Mouse (Mus musculus) stomach, embryonic 15.5 days (tissue): Measurements from ENCODE around the gene Krtap5-1. TPM values are rescaled to one million over a fixed set of nuclear protein-coding genes. Genes with fewer than 3 reads are reported as not detected.
"Not testable (repeated sequence)": the region's sequence is repeated elsewhere in the genome, so short reads cannot be mapped to it uniquely, and the experiment has no call there.

Source experiments
- ATAC-seq: fragments of 200-750 bp; cut with Nextera tagmentation; 2 replicates; pipeline ENCODE4 v1.8.0; 2017; ENCODE audit warnings: low read depth, moderate number of reproducible peaks, moderate TSS enrichment; ENCODE audit not compliant: insufficient read depth, low FRiP score
- H3K27ac ChIP-seq: fragments of 300-500 bp; sonication (generic); 2 replicates; pipeline ENCODE4 v1.5.1; 2015; ENCODE audit warnings: mild to moderate bottlenecking, inconsistent platforms
- H3K27me3 ChIP-seq: fragments of 300-500 bp; sonication (generic); replicated peaks from 2 replicates; pipeline ENCODE4 v1.6.1; 2015; ENCODE audit warnings: inconsistent platforms
- H3K36me3 ChIP-seq: fragments of 300-500 bp; sonication (generic); 2 replicates; pipeline ENCODE4 v1.6.1; 2015; ENCODE audit warnings: inconsistent platforms
- H3K4me1 ChIP-seq: fragments of 300-500 bp; sonication (generic); 2 replicates; pipeline ENCODE4 v1.6.1; 2015; ENCODE audit warnings: inconsistent platforms
- H3K4me2 ChIP-seq: fragments of 300-500 bp; sonication (generic); 2 replicates; pipeline ENCODE4 v1.6.1; 2015; ENCODE audit warnings: mild to moderate bottlenecking, inconsistent platforms
- H3K4me3 ChIP-seq: fragments of 300-500 bp; sonication (generic); replicated peaks from 2 replicates; pipeline ENCODE4 v1.5.1; 2015; ENCODE audit warnings: inconsistent platforms
- H3K9ac ChIP-seq: fragments of 300-500 bp; sonication (generic); 2 replicates; pipeline ENCODE4 v1.6.1; 2015; ENCODE audit warnings: inconsistent platforms
- H3K9me3 ChIP-seq: fragments of 300-500 bp; sonication (generic); 2 replicates; pipeline ENCODE4 v1.6.1; 2016; ENCODE audit warnings: inconsistent platforms
- WGBS: fragments of 180-500 bp; shearing (Covaris S2); methylation state at CpG from one replicate; pipeline ENCODE4 v1.1.7; 2015; 5-methylcytosine and 5-hydroxymethylcytosine counted together
- polyA plus RNA-seq: library from polyadenylated mRNA; unstranded; fragments of >200 nt; fragmentation: Nextera tagmentation; extraction: Ambion mirVana; gene quantifications from 2 replicates; pipeline ENCODE4 v1.2.1, GENCODE M21; 2015

The Krtap5-1 gene
- polyA plus RNA-seq, 1 experiment from 2014 or later: not detected

DNA sequence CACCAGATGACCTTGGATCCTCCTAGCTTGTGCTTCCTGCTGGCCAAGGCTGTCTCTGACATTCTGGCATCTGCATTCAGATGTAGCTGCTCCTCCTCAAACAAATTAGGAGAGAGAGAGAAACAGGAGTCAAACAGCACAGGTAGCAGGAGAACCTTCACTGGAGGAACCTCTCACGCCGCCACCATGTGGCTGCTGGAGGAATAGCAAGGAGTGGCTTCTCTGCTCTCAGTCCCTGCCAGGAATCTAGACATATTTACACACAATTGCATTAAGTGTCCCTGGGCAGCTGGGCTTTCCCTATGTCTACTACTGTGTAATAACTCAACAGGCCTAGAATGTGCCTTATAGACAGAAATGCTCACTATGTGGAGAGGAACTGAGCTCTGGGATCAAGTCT, 3.1 kb downstream of the Krtap5-1 start:
- not testable (repeated sequence) for H3K9me3 ChIP-seq, H3K9ac ChIP-seq, H3K4me2 ChIP-seq, H3K27me3 ChIP-seq, H3K27ac ChIP-seq, ATAC-seq, H3K36me3 ChIP-seq, H3K4me1 ChIP-seq, H3K4me3 ChIP-seq
- WGBS: 2% methylated on average over 2 of the region's 2 CpGs

DNA sequence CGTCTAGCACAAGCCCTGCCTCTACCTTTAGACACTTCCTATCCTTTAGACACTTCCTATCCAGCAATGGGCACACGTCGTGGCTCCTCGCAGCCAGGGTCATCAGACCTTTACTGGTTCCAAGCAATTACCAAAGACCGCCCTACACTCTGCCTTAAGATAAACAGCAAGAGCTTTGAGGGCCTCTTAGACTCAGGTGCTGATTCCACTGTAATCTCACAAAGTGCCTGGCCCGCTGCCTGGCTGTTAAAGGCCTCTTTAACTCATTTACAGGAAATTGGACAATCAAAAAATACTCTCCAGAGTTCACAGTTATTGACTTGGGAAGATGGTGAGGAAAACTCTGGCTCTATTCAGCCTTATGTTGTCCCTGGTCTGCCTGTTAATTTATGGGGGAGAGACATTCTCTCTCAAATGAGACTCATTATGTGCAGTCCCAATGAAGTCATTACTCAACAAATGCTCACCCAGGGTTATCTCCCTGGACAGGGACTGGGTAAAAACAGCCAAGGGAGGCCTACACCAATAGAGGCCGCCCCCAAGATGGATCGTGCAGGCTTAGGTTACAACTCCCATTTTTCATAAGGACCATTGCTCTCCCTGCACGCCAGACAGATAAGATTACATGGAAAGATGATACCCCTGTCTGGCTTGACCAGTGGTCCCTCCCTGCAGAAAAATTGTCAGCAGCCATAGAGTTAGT, 10.9 kb downstream of the Krtap5-1 start:
- not testable (repeated sequence) for H3K4me1 ChIP-seq, H3K27me3 ChIP-seq, H3K4me2 ChIP-seq, H3K27ac ChIP-seq, H3K9me3 ChIP-seq, H3K4me3 ChIP-seq, H3K36me3 ChIP-seq, ATAC-seq, H3K9ac ChIP-seq
- 46% methylated on average over 9 of the region's 9 CpGs for WGBS

DNA sequence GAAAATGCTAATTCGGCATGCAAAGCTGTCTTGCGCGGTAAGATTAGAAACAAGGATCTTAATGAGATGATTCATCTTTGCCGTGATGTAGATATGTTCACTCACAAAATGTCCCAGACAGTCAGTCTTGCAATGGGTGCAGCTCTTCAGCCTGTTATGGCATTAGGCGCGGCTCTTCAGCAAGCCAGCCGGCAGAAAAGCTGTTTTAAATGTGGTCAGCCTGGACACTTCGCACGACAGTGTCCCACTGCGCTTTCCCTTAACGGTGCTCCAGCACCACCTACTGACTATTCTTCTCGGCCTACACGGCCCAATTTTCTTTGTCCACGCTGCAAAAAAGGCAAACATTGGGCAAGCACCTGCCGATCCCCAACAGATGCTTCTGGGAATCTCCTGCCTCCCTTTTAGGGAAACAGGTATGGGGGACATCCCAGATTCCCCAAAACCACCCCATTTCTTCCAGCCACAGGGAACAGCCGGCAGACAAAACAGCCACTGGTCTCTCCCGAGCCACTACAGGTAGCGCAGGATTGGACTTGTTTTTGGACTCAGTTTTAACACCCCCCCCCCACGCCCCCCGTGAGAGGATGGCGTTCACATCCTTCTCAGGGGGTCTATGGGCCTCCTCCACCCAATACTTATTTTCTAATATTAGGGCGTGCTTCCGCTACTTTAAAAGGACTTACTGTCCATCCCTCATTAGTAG, 11.6 kb downstream of the Krtap5-1 start:
- ATAC-seq: no peak
- Histone ChIP-seq H3K9ac (no peak overlapping the region; the same call in 1 of the 2 replicates), H3K27ac (no peak overlapping the region), H3K36me3 (no peaks in the 10 kb centered on the region), H3K4me2 (peak overlapping the region; percentile 74), H3K9me3 (no peaks in the 10 kb centered on the region), H3K4me3 (peak overlapping the region; percentile 59), H3K27me3 (no peaks in the 10 kb centered on the region), H3K4me1 (0 out of 2 replicates have a peak, but pooled peaks cover 7% of the 10 kb centered on the region)
- WGBS: 19% methylated on average over 23 of the region's 23 CpGs

- WGBS: under 1% methylated on average over 19 of the region's 19 CpGs
- peak overlapping the region; percentile 59 for H3K4me3 ChIP-seq
- ATAC-seq: peak; percentile 83; the same call in 1 of the 2 replicates
These were observed 12.3 kb downstream of the Krtap5-1 start for GRCm38 (mm10) chr7:142284615-142285080.

GRCm38 (mm10) chr7:142284023-142284591, 12.8 kb downstream of the Krtap5-1 start:
- Histone ChIP-seq H3K4me2 (peak overlapping the region; percentile 74), H3K4me1 (0 out of 2 replicates have a peak, but pooled peaks cover 7% of the 10 kb centered on the region), H3K9me3 (no peaks in the 10 kb centered on the region), H3K27ac (peak overlapping the region; percentile 89), H3K9ac (peak overlapping the region; percentile 48), H3K27me3 (no peaks in the 10 kb centered on the region), H3K4me3 (peak overlapping the region; percentile 59), H3K36me3 (no peaks in the 10 kb centered on the region)
- under 1% methylated on average over 38 of the region's 38 CpGs for WGBS
- ATAC-seq: peak; percentile 62; the same call in 1 of the 2 replicates

More at GRCm38 (mm10) chr7:142284615-142285080, 12.3 kb downstream of the Krtap5-1 start:
- Histone ChIP-seq H3K4me2 (peak overlapping the region; percentile 74), H3K27me3 (no peaks in the 10 kb centered on the region), H3K27ac (peak overlapping the region; percentile 89), H3K36me3 (no peaks in the 10 kb centered on the region), H3K9me3 (no peaks in the 10 kb centered on the region), H3K4me1 (0 out of 2 replicates have a peak, but pooled peaks cover 7% of the 10 kb centered on the region), H3K9ac (peak overlapping the region; percentile 48; the same call in 1 of the 2 replicates)

DNA sequence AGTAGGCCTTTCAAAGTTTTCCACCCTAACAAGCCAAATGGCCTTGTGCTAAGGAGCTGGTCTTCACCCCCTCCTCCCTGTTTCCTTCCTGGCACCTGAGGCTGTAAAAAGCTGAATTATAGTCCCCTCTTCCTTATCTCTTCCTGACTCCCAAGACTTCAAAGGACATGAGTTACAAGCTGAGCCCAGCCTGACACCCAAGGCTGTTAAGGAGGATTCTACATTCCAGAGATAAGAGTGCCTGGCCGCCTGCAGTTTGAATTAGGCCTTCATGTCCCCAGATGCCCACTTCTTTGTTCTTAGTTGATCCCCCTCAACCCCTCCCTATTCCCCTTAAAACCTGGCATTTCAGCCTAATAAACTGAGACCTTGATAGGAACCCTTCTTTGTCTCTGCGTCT, 14.1 kb downstream of the Krtap5-1 start:
- not testable (repeated sequence) for H3K4me2 ChIP-seq, H3K9ac ChIP-seq, H3K4me1 ChIP-seq, ATAC-seq, H3K27ac ChIP-seq, H3K36me3 ChIP-seq, H3K4me3 ChIP-seq, H3K9me3 ChIP-seq, H3K27me3 ChIP-seq
- WGBS: 57% methylated on average over 2 of the region's 2 CpGs

- H3K27ac ChIP-seq, H3K4me1 ChIP-seq, H3K4me2 ChIP-seq, H3K27me3 ChIP-seq, H3K9ac ChIP-seq, ATAC-seq, H3K9me3 ChIP-seq, H3K4me3 ChIP-seq, H3K36me3 ChIP-seq: not testable (repeated sequence)
- WGBS: 70% methylated on average over 1 of the region's 1 CpGs
These were observed 17.6 kb downstream of the Krtap5-1 start for GRCm38 (mm10) chr7:142279291-142279690.

GRCm38 (mm10) chr7:142278183-142278582, 18.7 kb downstream of the Krtap5-1 start:
- not testable (repeated sequence) for H3K27me3 ChIP-seq, H3K4me2 ChIP-seq, H3K4me3 ChIP-seq, H3K9ac ChIP-seq, H3K27ac ChIP-seq, H3K4me1 ChIP-seq, H3K9me3 ChIP-seq, H3K36me3 ChIP-seq
- WGBS: 0% methylated on average over 3 of the region's 3 CpGs
- ATAC-seq: 0 out of 2 replicates have a peak, but pooled peaks have one; percentile 43

GRCm38 (mm10) chr7:142274263-142274662, 22.7 kb downstream of the Krtap5-1 start, which contains the start of gene Gm4559:
TSS of gene Gm4559 (minus strand) at chr7:142274363.
- H3K36me3 ChIP-seq, H3K9ac ChIP-seq, H3K27me3 ChIP-seq, H3K4me3 ChIP-seq, H3K4me2 ChIP-seq, ATAC-seq, H3K4me1 ChIP-seq, H3K9me3 ChIP-seq, H3K27ac ChIP-seq: not testable (repeated sequence)

DNA sequence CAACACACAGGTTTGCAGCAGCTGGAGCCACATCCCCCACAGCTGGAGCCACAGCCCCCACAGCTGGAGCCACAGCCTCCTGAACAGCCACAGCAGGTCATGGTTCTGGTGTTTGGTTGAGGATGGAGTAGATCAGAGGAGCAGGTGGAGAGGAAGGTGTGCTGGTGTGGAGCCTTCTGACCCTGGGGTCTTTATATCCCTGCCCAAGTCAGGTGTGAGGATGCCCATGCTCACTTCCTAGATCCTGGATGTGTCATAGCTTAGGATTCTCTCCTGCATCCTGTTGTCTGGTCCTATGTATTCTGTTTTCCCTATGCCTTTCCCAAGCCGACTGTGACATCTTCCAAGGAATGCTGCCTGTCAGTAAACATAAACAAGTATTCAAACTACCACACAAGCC, 38.7 kb downstream of the Krtap5-1 start, which contains the start of gene Gm2431:
TSS of gene Gm2431 (minus strand) at position 101 of the 400 bp plus-strand sequence.
- not testable (repeated sequence) for H3K4me2 ChIP-seq, H3K9me3 ChIP-seq, H3K27ac ChIP-seq, H3K4me3 ChIP-seq, H3K9ac ChIP-seq, H3K36me3 ChIP-seq, ATAC-seq, H3K27me3 ChIP-seq, H3K4me1 ChIP-seq
- WGBS: 16% methylated on average over 1 of the region's 1 CpGs

DNA sequence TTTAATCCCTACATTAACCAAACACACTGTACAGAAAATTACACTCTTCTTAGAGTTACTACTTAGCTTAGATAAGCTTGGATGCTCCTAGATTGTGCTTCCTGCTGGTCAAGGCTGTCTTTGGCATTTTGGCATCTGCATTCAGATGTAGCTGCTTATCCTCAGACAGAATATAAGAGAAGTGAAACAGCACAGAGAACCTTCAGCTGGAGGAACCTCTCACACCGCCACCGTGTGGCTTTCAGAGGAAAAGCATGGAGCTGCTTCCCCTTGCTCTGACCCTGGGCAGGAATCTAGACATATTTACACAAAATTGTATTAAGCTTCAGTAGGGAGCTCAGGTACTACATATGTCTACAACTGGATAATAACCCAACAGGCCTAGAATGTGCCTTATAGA, 41.4 kb downstream of the Krtap5-1 start:
- H3K27ac ChIP-seq: no peak overlapping the region
- 0% methylated on average over 2 of the region's 2 CpGs for WGBS
- no peaks in the 10 kb centered on the region for H3K4me1 ChIP-seq
- H3K9me3 ChIP-seq: no peaks in the 10 kb centered on the region
- no peak overlapping the region for H3K4me2 ChIP-seq
- ATAC-seq: no peak
- H3K27me3 ChIP-seq: 0 out of 2 replicates have a peak, but pooled peaks cover 3% of the 10 kb centered on the region
- no peak overlapping the region for H3K9ac ChIP-seq
- H3K36me3 ChIP-seq: no peaks in the 10 kb centered on the region
- no peak overlapping the region for H3K4me3 ChIP-seq

DNA sequence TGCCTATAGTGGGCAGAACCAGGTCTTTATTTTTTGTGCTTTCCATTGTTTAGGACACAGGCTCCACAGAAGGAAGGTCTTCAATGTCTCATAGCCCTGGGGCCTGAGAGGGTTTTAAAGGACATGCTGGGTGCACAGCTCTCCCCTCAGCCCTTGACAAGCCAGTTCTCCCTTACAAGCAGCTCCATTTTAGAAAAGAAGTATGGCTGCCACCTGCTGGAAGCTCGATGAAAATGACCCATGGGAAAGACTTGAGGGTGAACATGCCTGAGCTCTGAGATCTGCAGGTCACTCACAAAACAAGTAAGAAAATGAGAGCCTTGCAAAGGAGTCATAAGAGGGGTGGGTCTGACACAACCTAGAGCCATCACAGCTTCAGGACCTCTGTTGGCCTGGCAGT, 47.1 kb downstream of the Krtap5-1 start:
- Histone ChIP-seq H3K27ac (no peak overlapping the region), H3K4me3 (no peak overlapping the region), H3K27me3 (0 out of 2 replicates have a peak, but pooled peaks cover 6% of the 10 kb centered on the region), H3K9me3 (no peaks in the 10 kb centered on the region), H3K4me2 (no peak overlapping the region), H3K4me1 (no peaks in the 10 kb centered on the region), H3K9ac (no peak overlapping the region), H3K36me3 (no peaks in the 10 kb centered on the region)
- ATAC-seq: no peak
- 0% methylated on average over 1 of the region's 1 CpGs for WGBS
